In genomic region chr9:111118252-111118890, GRCm38 (mm10) we compare ENCODE assay signal across 8 mouse cellular contexts. TPM values are rescaled to one million over a fixed set of nuclear protein-coding genes. Genes with fewer than 3 reads are reported as not detected.
DNase-seq lines count a peak whose midpoint lies in the region; ATAC-seq lines count a peak whose summit lies in the region.

No protein-coding gene starts in this region.

- H3K4me3 ChIP-seq in forebrain, embryonic 10.5 days = peak overlapping the region; percentile 83
- H3K4me3 ChIP-seq in heart, embryonic 16.5 days (ENCODE audit: low read length) = peak overlapping the region; percentile 84
- H3K4me3 ChIP-seq in lung, embryonic 16.5 days (ENCODE audit: low read length) = peak overlapping the region; percentile 72

- peak overlapping the region; percentile 84 for H3K9ac ChIP-seq in heart, embryonic 16.5 days (ENCODE audit: low read length)
- peak overlapping the region; percentile 87 for H3K9ac ChIP-seq in lung, embryonic 16.5 days (ENCODE audit: low read length)

- peak overlapping the region; percentile 92 for H3K4me2 ChIP-seq in heart, embryonic 16.5 days (ENCODE audit: low read depth, low read length)
- peak overlapping the region; percentile 84 for H3K4me2 ChIP-seq in lung, embryonic 16.5 days (ENCODE audit: low read depth, low read length)

- H3K4me1 ChIP-seq in forebrain, embryonic 10.5 days = peaks cover 36% of the 10 kb centered on the region
- H3K4me1 ChIP-seq in heart, embryonic 16.5 days (ENCODE audit: control insufficient read depth, insufficient read depth, low read length) = peaks cover 34% of the 10 kb centered on the region
- peaks cover 21% of the 10 kb centered on the region for H3K4me1 ChIP-seq in lung, embryonic 16.5 days (replicated peaks; ENCODE audit: control insufficient read depth, insufficient read depth, low read length)

- H3K27me3 ChIP-seq in forebrain, embryonic 10.5 days (ENCODE audit: poor library complexity, severe bottlenecking) = no peaks in the 10 kb centered on the region
- no peaks in the 10 kb centered on the region for H3K27me3 ChIP-seq in heart, embryonic 16.5 days (ENCODE audit: control insufficient read depth, insufficient read depth, low read length)
- H3K27me3 ChIP-seq in lung, embryonic 16.5 days (ENCODE audit: control insufficient read depth, insufficient read depth, low read depth, low read length) = no peaks in the 10 kb centered on the region

- peaks cover 16% of the 10 kb centered on the region for H3K36me3 ChIP-seq in forebrain, embryonic 10.5 days (replicated peaks)
- no peaks in the 10 kb centered on the region for H3K36me3 ChIP-seq in heart, embryonic 16.5 days (ENCODE audit: control insufficient read depth, insufficient read depth)
- no peaks in the 10 kb centered on the region for H3K36me3 ChIP-seq in lung, embryonic 16.5 days (ENCODE audit: control insufficient read depth, insufficient read depth, low read length)

- DNase-seq in CD8-positive naive resting alpha-beta T cell, adult 2 months (ENCODE audit: low read depth in 2 of 2, low spot score in 2 of 2) = peak; percentile 14 to 15
- DNase-seq in adrenal gland, postnatal 10 days = peak; percentile 68
- peak; percentile 60 for DNase-seq in forebrain, embryonic 10.5 days (ENCODE audit: extremely low spot score, low spot score)
- peak; percentile 77 for DNase-seq in kidney, postnatal 14 days
- peak; percentile 33 for DNase-seq in ovary, postnatal 14 days (ENCODE audit: low spot score)
- DNase-seq in urinary bladder, adult 2 months (ENCODE audit: low spot score) = peak; percentile 63

- peak overlapping the region; percentile 91 for H3K27ac ChIP-seq in forebrain, embryonic 10.5 days
- peak overlapping the region; percentile 96 for H3K27ac ChIP-seq in heart, embryonic 16.5 days (ENCODE audit: low read length)
- H3K27ac ChIP-seq in lung, embryonic 16.5 days (ENCODE audit: low read length) = peak overlapping the region; percentile 76

- H3K9me3 ChIP-seq in forebrain, embryonic 10.5 days = no peaks in the 10 kb centered on the region
- H3K9me3 ChIP-seq in heart, embryonic 16.5 days (replicated peaks; ENCODE audit: control insufficient read depth, low read length) = no peaks in the 10 kb centered on the region
- no peaks in the 10 kb centered on the region for H3K9me3 ChIP-seq in lung, embryonic 16.5 days (ENCODE audit: control insufficient read depth, low read length)

- WGBS in forebrain, embryonic 10.5 days = under 1% methylated on average over 50 of the region's 52 CpGs
- WGBS in heart, embryonic 16.5 days = under 1% methylated on average over 49 of the region's 52 CpGs
- 0% methylated on average over 42 of the region's 52 CpGs for WGBS in lung, embryonic 16.5 days

- ATAC-seq in heart, embryonic 16.5 days (replicated peaks; ENCODE audit: extremely low read depth, insufficient read depth, low FRiP score) = peak; percentile 67
- ATAC-seq in lung, embryonic 16.5 days (ENCODE audit: low read depth) = peak; percentile 83

RNA-seq across cellular contexts. Expression of gene Lrrfip2, which starts 1.0 kb away (rescaled TPM):
- 10 to 100 TPM; 41.7 to 50.1 TPM for total RNA-seq in adrenal gland, postnatal 10 days (2021)
- 41.8 and 42.1 TPM in 2 replicates for polyA plus RNA-seq in forebrain, embryonic 10.5 days (2016; fragmentation: Nextera tagmentation; extraction: Ambion mirVana)
- 74.8 and 76.9 TPM in 2 replicates for polyA plus RNA-seq in heart, embryonic 16.5 days (2015; fragmentation: Nextera tagmentation; extraction: Ambion mirVana)
- polyA plus RNA-seq in lung, embryonic 16.5 days (2015; fragmentation: Nextera tagmentation; extraction: Ambion mirVana) = 42.1 and 43.1 TPM in 2 replicates
- 53.4 and 53.9 TPM in 2 replicates for polyA plus RNA-seq in urinary bladder, adult 2 months (2012; rRNA removed)

Comparison
In these comparisons a context has a peak if more than half of its experiments do, and no peak if none do; other contexts are left out.
1. Peak in every context shown above with its lines: DNase-seq, ATAC-seq, H3K4me3 ChIP-seq and H3K27ac ChIP-seq.
2. DNase-seq: peak in every context shown above with its lines; median percentile 77 in kidney, postnatal 14 days; 68 in adrenal gland, postnatal 10 days; 63 in urinary bladder, adult 2 months; 60 in forebrain, embryonic 10.5 days; 33 in ovary, postnatal 14 days; 14 in CD8-positive naive resting alpha-beta T cell, adult 2 months.